Mouse (Mus musculus) right cerebral cortex, adult 2 months (tissue): ENCODE results near the gene Acat3.
"Not testable (repeated sequence)": the region's sequence is repeated elsewhere in the genome, so short reads cannot be mapped to it uniquely, and the experiment has no call there.

Source experiments
- DNase-seq, 2 experiments: peaks; one replicate each; pipeline ENCODE4 v3.0.0; 2021 to 2022; ENCODE audit warnings: low spot score in 2 of 2

Gene Acat3

GRCm38 (mm10) chr17:12940151-12940805 lies at the start of gene Acat3:
TSS of gene Acat3 (minus strand) at chr17:12940600.
- DNase-seq = no peak

DNA sequence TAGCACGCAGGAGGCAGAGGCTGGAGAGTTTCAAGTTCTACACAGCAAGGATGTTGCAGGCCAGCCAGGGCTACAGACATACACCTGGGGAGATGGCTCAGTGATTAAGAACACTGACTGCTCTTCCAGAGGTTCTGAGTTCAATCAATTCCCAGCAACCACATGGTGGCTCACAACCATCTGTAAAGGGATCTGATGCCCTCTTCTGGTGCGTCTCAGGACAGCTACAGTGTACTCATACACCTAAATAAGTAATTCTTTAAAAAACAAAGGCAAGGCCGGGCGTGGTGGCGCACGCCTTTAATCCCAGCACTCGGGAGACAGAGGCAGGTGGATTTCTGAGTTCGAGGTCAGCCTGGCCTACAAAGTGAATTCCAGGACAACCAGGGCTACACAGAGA lies 47.7 kb upstream of the Acat3 start:
- not testable (repeated sequence) for DNase-seq

GRCm38 (mm10) chr17:12983988-12984387 lies 43.6 kb upstream of the Acat3 start:
- no peak for DNase-seq

DNA sequence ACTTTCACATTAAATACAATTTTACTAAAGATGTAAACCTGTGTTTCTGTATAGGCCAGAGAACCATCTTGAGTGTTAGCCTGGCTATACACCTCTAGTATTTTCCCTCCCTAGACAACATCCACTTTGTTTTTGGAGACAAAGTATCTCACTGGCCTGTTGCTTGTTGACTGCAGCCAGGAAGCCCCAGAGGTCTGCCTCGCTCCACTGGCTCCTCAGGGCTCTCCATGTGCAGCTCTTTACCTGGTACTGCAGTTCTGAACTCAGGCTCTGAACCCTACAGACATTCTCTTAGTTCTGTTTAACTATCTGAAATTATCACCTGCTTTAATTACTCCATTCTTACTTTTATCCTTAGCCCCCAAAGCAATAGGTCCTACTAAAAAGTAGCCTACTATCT lies 38.1 kb upstream of the Acat3 start:
- DNase-seq = no peak

- DNase-seq = no peak
Observed at GRCm38 (mm10) chr17:12973851-12974250, 33.5 kb upstream of the Acat3 start.

DNA sequence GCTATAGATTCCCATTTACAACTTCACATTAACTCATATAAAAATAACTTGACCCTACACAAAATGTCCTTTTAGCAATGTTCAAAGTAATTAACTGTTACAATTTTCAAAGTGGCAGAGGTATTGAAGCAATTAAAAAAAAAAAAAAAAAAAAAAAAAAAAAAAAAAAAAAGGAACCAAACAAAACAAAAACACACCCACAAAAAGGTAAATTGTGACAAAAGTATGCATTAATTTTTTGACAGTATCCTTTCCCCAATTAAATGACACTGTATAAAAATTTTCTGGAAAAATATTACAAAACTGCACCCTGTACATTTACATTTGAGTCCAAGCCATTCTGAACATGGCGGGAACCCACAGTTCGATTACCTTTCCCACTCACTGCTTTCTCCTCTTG lies 26.8 kb upstream of the Acat3 start:
- no peak for DNase-seq

DNA sequence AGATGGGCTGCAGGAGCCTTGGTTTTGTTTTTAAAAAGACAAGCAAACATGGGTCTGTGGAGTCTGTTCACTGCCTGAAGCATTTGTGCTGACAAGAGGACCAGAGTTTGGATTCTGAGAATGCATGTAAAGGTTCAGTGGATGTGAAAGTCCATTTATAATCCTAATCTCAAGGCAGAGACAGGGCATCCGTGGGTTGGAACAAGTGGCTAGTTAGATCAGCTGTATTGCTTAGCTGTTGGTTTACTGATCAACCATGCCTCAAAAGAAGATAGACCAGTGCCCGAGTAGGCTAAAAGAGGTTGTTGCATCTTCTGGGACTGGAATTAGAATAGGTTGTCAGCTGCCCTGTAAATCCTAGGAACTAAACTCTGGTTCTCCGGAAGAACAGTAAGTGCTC lies 23.1 kb upstream of the Acat3 start:
- no peak for DNase-seq

DNA sequence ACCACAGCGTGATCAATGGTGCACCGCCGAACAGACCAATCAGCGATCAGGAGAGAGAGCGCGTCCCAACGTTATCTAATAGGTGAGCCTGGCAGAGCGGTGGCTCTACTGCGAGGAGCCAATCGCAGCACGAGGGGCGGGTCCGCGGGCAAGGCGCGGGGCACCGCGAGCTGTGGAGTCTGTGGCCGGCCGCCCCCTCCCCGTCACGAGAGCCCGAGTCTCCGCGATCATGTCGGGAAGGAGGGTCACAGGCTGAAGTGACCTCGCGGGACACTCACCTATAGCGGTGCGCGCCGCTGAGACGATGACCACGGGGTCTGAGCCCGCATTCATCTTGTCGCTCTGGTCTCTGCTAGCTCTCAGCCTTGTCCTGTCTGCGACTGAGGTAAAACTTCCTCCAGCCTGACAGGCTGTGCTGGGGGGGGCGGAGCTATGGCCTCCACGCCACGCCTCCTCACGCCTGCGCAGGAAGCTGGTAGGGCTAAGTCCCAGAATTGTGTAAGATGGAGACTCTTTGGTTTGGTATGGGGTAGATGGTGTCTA lies 20.0 kb upstream of the Acat3 start, which contains the start of gene Acat2:
Gene Acat2, minus strand, starts transcription at position 417 of the 543 bp plus-strand sequence.
- DNase-seq = peak; percentile 94 to 96

DNA sequence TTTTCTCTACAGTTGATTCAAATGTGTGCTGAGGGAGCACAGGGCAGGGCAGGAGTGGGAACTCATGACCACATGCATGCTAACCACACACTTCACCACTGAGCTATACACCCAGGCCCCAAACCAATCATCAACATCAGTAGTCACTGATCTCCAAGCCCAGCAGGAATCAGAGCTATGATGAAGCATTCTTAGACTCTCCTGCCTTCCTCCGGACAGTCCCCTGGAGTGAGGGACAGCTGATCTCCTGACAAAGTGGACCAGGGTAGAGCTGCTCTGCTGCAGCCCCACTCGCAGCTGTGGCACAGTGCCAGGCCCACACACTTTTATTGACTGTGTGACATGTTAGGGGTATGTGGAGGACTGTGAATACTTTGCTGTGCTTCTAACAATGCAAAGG lies 19.0 kb upstream of the Acat3 start:
- DNase-seq = not testable (repeated sequence)

DNA sequence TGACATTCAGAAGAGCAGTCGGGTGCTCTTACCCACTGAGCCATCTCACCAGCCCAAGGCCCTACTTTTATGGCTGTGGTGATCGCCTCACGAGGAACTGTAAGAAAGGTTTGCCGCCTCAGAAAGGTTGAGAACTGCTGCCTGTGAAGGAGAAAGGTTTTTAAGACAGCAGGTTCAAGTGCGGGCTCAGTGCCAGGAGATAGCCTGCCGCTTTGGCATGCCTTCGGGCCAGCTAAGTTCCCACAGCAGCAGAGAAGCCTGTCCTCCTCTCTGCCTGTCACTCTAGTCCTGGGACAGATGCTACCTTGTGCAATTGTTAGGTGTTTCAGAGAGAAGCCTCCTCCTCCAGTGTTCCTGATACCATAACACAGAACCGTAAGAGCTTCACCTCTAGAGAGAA lies 16.3 kb upstream of the Acat3 start:
- no peak for DNase-seq

DNA sequence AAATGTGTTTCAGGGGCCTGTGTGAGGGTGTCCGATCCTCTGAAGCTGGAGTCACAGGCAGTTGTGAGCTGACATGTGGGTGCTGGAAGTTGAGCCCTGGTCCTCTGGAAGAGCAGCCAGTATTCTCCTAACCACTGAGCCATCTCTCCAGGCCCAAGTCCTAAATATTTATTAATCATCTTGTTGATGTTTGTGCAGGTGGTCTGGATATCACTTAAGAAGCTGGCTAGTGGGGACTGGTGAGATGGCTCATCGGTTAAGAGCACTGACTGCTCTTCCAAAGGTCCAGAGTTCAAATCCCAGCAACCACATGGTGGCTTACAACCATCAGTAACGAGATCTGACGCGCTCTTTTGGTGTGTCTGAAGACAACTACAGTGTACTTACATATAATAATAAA lies 9.3 kb upstream of the Acat3 start:
- no peak for DNase-seq

GRCm38 (mm10) chr17:12942459-12943162 lies 2.2 kb upstream of the Acat3 start:
- no peak for DNase-seq

DNA sequence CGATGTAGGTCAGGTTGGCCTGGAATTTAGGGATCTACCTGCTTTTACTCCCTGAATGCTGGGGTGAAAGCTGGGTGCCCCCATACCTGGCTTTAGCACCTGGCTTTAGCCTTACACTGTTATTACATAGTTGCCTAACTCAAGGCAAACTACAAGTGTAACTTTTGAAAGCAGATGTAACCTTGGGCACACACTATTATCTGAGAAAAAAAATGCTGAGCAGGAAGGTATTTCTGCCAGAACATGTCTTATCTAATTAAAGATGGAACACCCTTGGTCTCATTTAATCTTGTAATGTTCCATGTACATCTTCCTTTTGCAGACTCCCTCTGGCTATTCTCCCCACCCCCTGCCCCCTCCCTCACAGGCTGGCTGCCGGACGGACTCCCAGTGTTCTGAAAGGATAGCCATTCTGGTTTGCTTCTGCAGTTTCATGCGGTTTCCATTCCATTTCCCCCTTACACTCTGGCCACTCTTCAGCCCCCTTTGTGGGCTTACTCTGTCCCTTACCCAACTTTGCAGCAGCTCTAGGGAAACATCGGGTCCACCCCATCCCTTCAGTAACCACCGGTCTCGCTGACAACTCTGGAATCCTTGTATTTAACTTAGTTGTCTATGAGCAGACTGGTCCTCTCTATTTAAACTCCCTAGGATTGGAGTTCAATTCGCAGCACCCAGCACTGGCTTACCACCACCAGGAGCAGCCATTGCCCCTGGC lies 1.3 kb upstream of the Acat3 start:
- no peak for DNase-seq

DNA sequence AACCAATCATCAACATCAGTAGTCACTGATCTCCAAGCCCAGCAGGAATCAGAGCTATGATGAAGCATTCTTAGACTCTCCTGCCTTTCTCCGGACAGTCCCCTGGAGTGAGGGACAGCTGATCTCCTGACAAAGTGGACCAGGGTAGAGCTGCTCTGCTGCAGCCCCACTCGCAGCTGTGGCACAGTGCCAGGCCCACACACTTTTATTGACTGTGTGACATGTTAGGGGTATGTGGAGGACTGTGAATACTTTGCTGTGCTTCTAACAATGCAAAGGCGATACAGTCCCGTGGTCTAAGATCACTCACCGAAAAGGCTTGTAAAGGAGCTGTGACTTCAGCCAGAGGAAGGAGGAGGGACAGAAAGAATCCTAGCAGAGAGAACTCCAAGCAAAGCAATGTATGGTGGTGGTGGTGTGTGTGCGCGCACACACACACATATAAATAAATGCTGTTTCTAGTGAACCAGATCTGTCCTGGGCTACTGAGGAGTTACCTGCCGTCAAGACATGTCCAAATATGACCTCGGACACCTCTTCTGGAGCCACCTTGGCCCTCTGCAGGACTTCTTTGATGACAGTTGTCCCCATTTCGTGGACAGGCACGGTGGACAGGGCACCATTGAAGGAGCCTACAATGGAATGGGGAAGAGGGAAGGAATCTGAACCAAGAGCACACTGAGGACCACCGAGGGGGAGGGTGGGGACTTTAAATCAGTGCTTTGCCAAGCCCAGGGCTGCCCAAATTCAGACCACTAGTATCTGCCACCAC lies 837 bp downstream of the Acat3 start:
- not testable (repeated sequence) for DNase-seq

- DNase-seq = no peak
Observed at GRCm38 (mm10) chr17:12938077-12938476, 2.3 kb downstream of the Acat3 start.

GRCm38 (mm10) chr17:12937412-12937970 lies 2.9 kb downstream of the Acat3 start:
- DNase-seq = no peak

- no peak for DNase-seq
Observed at GRCm38 (mm10) chr17:12935719-12936118, 4.7 kb downstream of the Acat3 start.

GRCm38 (mm10) chr17:12931576-12931975 lies 8.8 kb downstream of the Acat3 start:
- not testable (repeated sequence) for DNase-seq

DNA sequence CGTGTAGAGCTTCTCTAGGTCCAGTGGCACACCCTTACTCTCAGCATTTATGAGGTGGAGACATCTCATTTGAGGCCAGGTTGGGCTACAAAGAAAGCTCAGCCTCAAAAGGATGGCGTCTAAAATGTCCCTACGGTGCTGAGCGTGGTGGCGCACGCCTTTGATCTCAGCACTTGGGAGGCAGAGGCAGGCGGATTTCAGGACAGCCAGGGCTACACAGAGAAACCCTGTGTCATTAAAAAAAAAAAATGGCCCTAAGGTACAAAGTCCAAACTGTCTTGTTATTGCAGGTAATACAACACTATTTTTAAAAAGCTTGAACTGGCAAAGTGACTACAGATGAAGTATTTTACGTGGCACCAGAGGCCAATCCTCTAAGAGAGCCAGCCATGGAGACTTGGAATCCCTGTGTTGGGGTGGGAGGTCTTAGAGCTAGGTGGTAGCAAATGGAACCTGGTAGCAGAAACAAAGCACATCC lies 14.7 kb downstream of the Acat3 start:
- no peak for DNase-seq

DNA sequence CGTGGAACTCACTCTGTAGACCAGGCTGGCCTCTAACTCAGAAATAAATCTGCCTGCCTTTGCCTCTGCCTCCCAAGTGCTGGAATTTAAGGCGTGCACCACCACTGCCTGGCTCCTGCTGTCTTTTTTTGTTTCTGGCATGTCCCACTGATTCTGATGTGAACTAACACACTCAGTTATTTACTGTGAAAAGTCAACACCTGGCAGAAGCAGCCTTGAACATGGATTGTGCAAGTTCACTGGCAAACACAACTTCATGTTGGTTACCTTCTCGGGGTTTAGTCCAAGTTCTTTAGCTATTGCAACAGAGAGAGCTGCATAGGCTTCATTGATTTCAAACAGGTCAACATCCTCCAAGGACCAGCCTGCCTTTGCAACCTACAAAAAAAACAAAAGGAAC lies 15.4 kb downstream of the Acat3 start:
- no peak for DNase-seq

DNA sequence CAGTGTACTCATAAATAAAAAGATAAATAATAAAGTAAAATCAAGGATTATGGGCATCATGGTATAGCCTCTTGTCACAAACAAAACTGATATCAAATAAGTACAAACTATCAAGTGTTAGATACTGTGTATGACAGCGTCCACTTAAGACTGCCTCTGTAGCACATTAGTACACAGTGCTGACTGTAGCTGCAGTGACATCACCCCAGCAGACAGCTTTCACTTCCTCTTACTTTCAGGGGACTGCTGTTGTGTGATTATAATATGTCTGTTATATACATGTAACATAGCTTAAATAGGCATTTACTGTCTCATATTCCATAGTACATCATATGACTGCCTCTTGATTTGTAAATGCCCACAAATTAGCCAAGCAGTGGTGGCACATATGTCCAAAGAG lies 19.3 kb downstream of the Acat3 start:
- no peak for DNase-seq
